Mouse (Mus musculus) MEL (cell line): ENCODE measurements at regions not wholly inside any gene's neighbourhood (a gene's known extent, or its start where the extent isn't known, plus 50 kb on each side); places are given as distances from the start of the nearest gene placed in this dataset.

Experiments used
- DNase-seq: peaks from one replicate; pipeline ENCODE4 v3.0.0; 2011; ENCODE audit warnings: low read depth, low spot score
- H3K27ac ChIP-seq: 2 replicates; pipeline ENCODE4 v1.5.1; 2012; ENCODE audit warnings: low read depth, mild to moderate bottlenecking, control low read depth, low read length, moderate library complexity; ENCODE audit not compliant: control insufficient read depth
- H3K27me3 ChIP-seq, 2 experiments: fragments of 150-350 bp in 1 of 2; sonication (generic) in 1 of 2; 2 replicates each; pipeline ENCODE4 v1.6.1; 2012; ENCODE audit warnings: low read length in 2 of 2, mild to moderate bottlenecking in 2 of 2, improper control_type of control experiment in 1 of 2, moderate library complexity in 1 of 2; ENCODE audit not compliant: insufficient read depth in 2 of 2, control insufficient read depth in 1 of 2
- H3K36me3 ChIP-seq, 2 experiments: 2 replicates each; pipeline ENCODE4 v1.6.1; 2012 to 2014; ENCODE audit warnings: low read length in 2 of 2, improper control_type of control experiment in 1 of 2, inconsistent platforms in 1 of 2, mild to moderate bottlenecking in 1 of 2; ENCODE audit not compliant: insufficient read depth in 2 of 2, control insufficient read depth in 1 of 2
- H3K4me1 ChIP-seq, 2 experiments: fragments of 150-350 bp in 1 of 2; sonication (generic) in 1 of 2; 2 replicates each; pipeline ENCODE4 v1.6.1; 2012; ENCODE audit warnings: low read length in 2 of 2, improper control_type of control experiment in 1 of 2, mild to moderate bottlenecking in 1 of 2; ENCODE audit not compliant: insufficient read depth in 2 of 2, control insufficient read depth in 1 of 2
- H3K4me3 ChIP-seq, 2 experiments: fragments of 150-350 bp in 1 of 2; sonication (generic) in 1 of 2; 2 replicates each; pipeline ENCODE4 v1.5.1; 2012; ENCODE audit warnings: low read depth in 2 of 2, low read length in 2 of 2, mild to moderate bottlenecking in 2 of 2, moderate library complexity in 2 of 2, control low read depth in 1 of 2, improper control_type of control experiment in 1 of 2; ENCODE audit not compliant: control insufficient read depth in 1 of 2, insufficient read depth in 1 of 2
- H3K79me2 ChIP-seq: 2 replicates; pipeline ENCODE4 v1.6.1; 2012; ENCODE audit warnings: mild to moderate bottlenecking, low read length, moderate library complexity; ENCODE audit not compliant: control insufficient read depth, poor library complexity, insufficient read depth
- H3K9ac ChIP-seq: 2 replicates; pipeline ENCODE4 v1.6.1; 2012; ENCODE audit warnings: low read depth, mild to moderate bottlenecking, control low read depth, low read length, moderate library complexity; ENCODE audit not compliant: control insufficient read depth, poor library complexity, severe bottlenecking
- H3K9me3 ChIP-seq: fragments of 150-350 bp; sonication (generic); replicated peaks from 2 replicates; pipeline ENCODE4 v1.6.1; 2012; ENCODE audit warnings: mild to moderate bottlenecking, low read length, improper control_type of control experiment, moderate library complexity; ENCODE audit not compliant: insufficient read depth
- CHD1 ChIP-seq: IDR thresholded peaks from 2 replicates; pipeline ENCODE4 v1.6.1; 2012; ENCODE audit warnings: low read depth, mild to moderate bottlenecking, inconsistent platforms, low read length, improper control_type of control experiment
- CTCF ChIP-seq, 3 experiments: IDR thresholded peaks in 2 of 3; conservative IDR thresholded peaks in 1 of 3; 2 replicates each; pipeline ENCODE4 v1.5.1; 2011 to 2012; ENCODE audit warnings: low read length in 3 of 3, low read depth in 2 of 3, mild to moderate bottlenecking in 2 of 3, improper control_type of control experiment in 1 of 3, inconsistent platforms in 1 of 3, mixed read lengths in 1 of 3, moderate library complexity in 1 of 3; ENCODE audit not compliant: control insufficient read depth in 1 of 3, insufficient read depth in 1 of 3, poor library complexity in 1 of 3, severe bottlenecking in 1 of 3
- E2F4 ChIP-seq: IDR thresholded peaks from 2 replicates; pipeline ENCODE4 v1.6.1; 2011; ENCODE audit warnings: low read depth, low read length, improper control_type of control experiment, borderline replicate concordance
- ELF1 ChIP-seq: IDR thresholded peaks from 2 replicates; pipeline ENCODE4 v1.6.1; 2014; ENCODE audit warnings: low read depth, mild to moderate bottlenecking, inconsistent platforms, low read length, improper control_type of control experiment, moderate library complexity
- EP300 ChIP-seq, 2 experiments: IDR thresholded peaks; 2 replicates each; pipeline ENCODE4 v1.6.1; 2011; ENCODE audit warnings: improper control_type of control experiment in 2 of 2, low read length in 2 of 2, low read depth in 1 of 2, mild to moderate bottlenecking in 1 of 2
- GABPA ChIP-seq: IDR thresholded peaks from 2 replicates; pipeline ENCODE4 v1.6.1; 2012; ENCODE audit warnings: low read depth, mild to moderate bottlenecking, inconsistent platforms, low read length, improper control_type of control experiment, moderate library complexity
- HCFC1 ChIP-seq: IDR thresholded peaks from 2 replicates; pipeline ENCODE4 v1.6.1; 2012; ENCODE audit warnings: low read depth, mild to moderate bottlenecking, inconsistent platforms, low read length, improper control_type of control experiment, moderate library complexity
- JUND ChIP-seq: IDR thresholded peaks from 2 replicates; pipeline ENCODE4 v1.6.1; 2011; ENCODE audit warnings: low read depth, mild to moderate bottlenecking, improper control_type of control experiment, low read length
- KAT2A ChIP-seq: conservative IDR thresholded peaks from 2 replicates; pipeline ENCODE4 v1.6.1; 2012; ENCODE audit warnings: low read depth, low read length, improper control_type of control experiment, inconsistent platforms
- MAFK ChIP-seq: IDR thresholded peaks from 2 replicates; pipeline ENCODE4 v1.6.1; 2011; ENCODE audit warnings: low read depth, mild to moderate bottlenecking, low read length, improper control_type of control experiment, borderline replicate concordance
- MAX ChIP-seq: IDR thresholded peaks from 2 replicates; pipeline ENCODE4 v1.6.1; 2011; ENCODE audit warnings: low read length, improper control_type of control experiment
- MAZ ChIP-seq: IDR thresholded peaks from 2 replicates; pipeline ENCODE4 v1.6.1; 2012; ENCODE audit warnings: low read depth, mild to moderate bottlenecking, inconsistent platforms, low read length, improper control_type of control experiment
- MYB ChIP-seq: IDR thresholded peaks from 2 replicates; pipeline ENCODE4 v1.6.1; 2011; ENCODE audit warnings: mild to moderate bottlenecking, low read depth, low read length, improper control_type of control experiment
- MYC ChIP-seq: IDR thresholded peaks from 2 replicates; pipeline ENCODE4 v1.6.1; 2011; ENCODE audit warnings: low read depth, mild to moderate bottlenecking, low read length, improper control_type of control experiment, moderate library complexity
- POLR2A ChIP-seq, 2 experiments: IDR thresholded peaks; 2 replicates each; pipeline ENCODE4 v1.6.1; 2011 to 2012; ENCODE audit warnings: low read length in 2 of 2, mild to moderate bottlenecking in 2 of 2, control low read depth in 1 of 2, improper control_type of control experiment in 1 of 2, low read depth in 1 of 2, moderate library complexity in 1 of 2; ENCODE audit not compliant: control insufficient read depth in 1 of 2, insufficient read depth in 1 of 2, poor library complexity in 1 of 2
- POLR2AphosphoS2 ChIP-seq: IDR thresholded peaks from 2 replicates; pipeline ENCODE4 v1.6.1; 2011; ENCODE audit warnings: low read length, improper control_type of control experiment
- POLR2AphosphoS5 ChIP-seq: IDR thresholded peaks from 2 replicates; pipeline ENCODE4 v1.6.1; 2012; ENCODE audit warnings: low read depth, borderline replicate concordance, mild to moderate bottlenecking, inconsistent platforms, low read length, moderate library complexity, mixed read lengths
- RCOR1 ChIP-seq: IDR thresholded peaks from 2 replicates; pipeline ENCODE4 v1.6.1; 2012; ENCODE audit warnings: low read depth, mild to moderate bottlenecking, inconsistent platforms, low read length, improper control_type of control experiment
- SMC3 ChIP-seq: IDR thresholded peaks from 2 replicates; pipeline ENCODE4 v1.6.1; 2011; ENCODE audit warnings: low read depth, low read length, improper control_type of control experiment
- TAL1 ChIP-seq: IDR thresholded peaks from 2 replicates; pipeline ENCODE4 v1.6.1; 2012; ENCODE audit warnings: mild to moderate bottlenecking, inconsistent platforms, low read length, moderate library complexity, mixed read lengths
- TBP ChIP-seq: IDR thresholded peaks from 2 replicates; pipeline ENCODE4 v1.8.0; 2011; ENCODE audit warnings: low read depth, low read length, improper control_type of control experiment
- TCF12 ChIP-seq: IDR thresholded peaks from 2 replicates; pipeline ENCODE4 v1.6.1; 2014; ENCODE audit warnings: low read depth, mild to moderate bottlenecking, inconsistent platforms, low read length, improper control_type of control experiment, moderate library complexity
- USF1 ChIP-seq: IDR thresholded peaks from 2 replicates; pipeline ENCODE4 v1.6.1; 2014; ENCODE audit warnings: low read depth, mild to moderate bottlenecking, inconsistent platforms, low read length, improper control_type of control experiment, moderate library complexity
- ZKSCAN1 ChIP-seq: IDR thresholded peaks from 2 replicates; pipeline ENCODE4 v1.6.1; 2012; ENCODE audit warnings: low read depth, mild to moderate bottlenecking, inconsistent platforms, low read length, improper control_type of control experiment, moderate library complexity
- ZMIZ1 ChIP-seq: IDR thresholded peaks from 2 replicates; pipeline ENCODE4 v1.6.1; 2012; ENCODE audit warnings: low read depth, mild to moderate bottlenecking, inconsistent platforms, low read length, improper control_type of control experiment, moderate library complexity
- ZNF384 ChIP-seq: IDR thresholded peaks from 2 replicates; pipeline ENCODE4 v1.6.1; 2012; ENCODE audit warnings: low read depth, mild to moderate bottlenecking, inconsistent platforms, low read length, improper control_type of control experiment

- Histone ChIP-seq H3K27me3 (no peaks in the 10 kb centered on the region), H3K36me3 (no peaks in the 10 kb centered on the region), H3K4me3 (no peak overlapping the region), H3K79me2 (no peaks in the 10 kb centered on the region), H3K9ac (no peak overlapping the region), H3K9me3 (no peaks in the 10 kb centered on the region), H3K27ac (no peak overlapping the region), H3K4me1 (no peaks in the 10 kb centered on the region)
- no peak for DNase-seq
- TF ChIP-seq MYC (no peak), CHD1 (no peak), JUND (no peak), MAZ (no peak), USF1 (no peak), MAX (no peak), TAL1 (no peak), SMC3 (no peak), ZMIZ1 (no peak), POLR2A (IDR thresholded peaks at IDR 0.05; ENCODE audit: control insufficient read depth in 1 of 2, insufficient read depth in 1 of 2, low read depth in 1 of 2, low read length in 2 of 2, poor library complexity in 1 of 2) (no peak), RCOR1 (no peak), CTCF (IDR thresholded peaks at IDR 0.05 in 2 of 3, conservative IDR thresholded peaks at IDR 0.05 in 1 of 3; ENCODE audit: control insufficient read depth in 1 of 3, insufficient read depth in 1 of 3, low read depth in 2 of 3, low read length in 3 of 3, poor library complexity in 1 of 3, severe bottlenecking in 1 of 3) (no peak), ZKSCAN1 (no peak), ELF1 (no peak), HCFC1 (no peak), MAFK (no peak), EP300 (IDR thresholded peaks at IDR 0.05; ENCODE audit: low read depth in 1 of 2, low read length in 2 of 2) (no peak)
These were observed 386.6 kb downstream of the Cd109 start for GRCm38 (mm10) chr9:79001930-79002329.

GRCm38 (mm10) chr9:79004296-79004980 is 389.1 kb downstream of the Cd109 start:
- Histone ChIP-seq H3K4me3 (no peak overlapping the region), H3K79me2 (no peaks in the 10 kb centered on the region), H3K27ac (no peak overlapping the region), H3K27me3 (no peaks in the 10 kb centered on the region), H3K36me3 (no peaks in the 10 kb centered on the region), H3K9me3 (no peaks in the 10 kb centered on the region), H3K4me1 (no peaks in the 10 kb centered on the region)
- DNase-seq: no peak
- TF ChIP-seq GABPA (no peak), RCOR1 (no peak), POLR2A (IDR thresholded peaks at IDR 0.05; ENCODE audit: control insufficient read depth in 1 of 2, insufficient read depth in 1 of 2, low read depth in 1 of 2, low read length in 2 of 2, poor library complexity in 1 of 2) (no peak), ELF1 (no peak), POLR2AphosphoS5 (no peak), SMC3 (no peak), E2F4 (no peak), MYB (no peak), MAFK (no peak), MAZ (no peak), ZNF384 (no peak), TBP (no peak), POLR2AphosphoS2 (no peak), ZKSCAN1 (no peak), TCF12 (no peak), KAT2A (no peak)
- TF ChIP-seq, all 39 proteins: peak for 0
- no peak overlapping the region for H3K9ac ChIP-seq
